Mouse (Mus musculus): ENCODE measurements around the gene Spns2.
A peak's percentile ranks its signal among the peaks of the same experiment; 100 is the strongest.

- TF ChIP-seq CTCF (IDR thresholded peaks at IDR 0.05; ENCODE audit: low read depth) = peak; percentile 78
- TF ChIP-seq EP300 (IDR thresholded peaks at IDR 0.05; ENCODE audit: low read depth) = no peak
Observed at GRCm38 (mm10) chr11:72428694-72429093, 61.0 kb downstream of the Spns2 start.

All from liver, postnatal 0 days (tissue).